Mouse (Mus musculus): ENCODE data around the gene Ush1g. TPM values are rescaled to one million over a fixed set of nuclear protein-coding genes. Genes with fewer than 3 reads are reported as not detected.

The Ush1g gene
- polyA plus RNA-seq, 1 experiment from 2014 or later, result 0.14 TPM

DNA sequence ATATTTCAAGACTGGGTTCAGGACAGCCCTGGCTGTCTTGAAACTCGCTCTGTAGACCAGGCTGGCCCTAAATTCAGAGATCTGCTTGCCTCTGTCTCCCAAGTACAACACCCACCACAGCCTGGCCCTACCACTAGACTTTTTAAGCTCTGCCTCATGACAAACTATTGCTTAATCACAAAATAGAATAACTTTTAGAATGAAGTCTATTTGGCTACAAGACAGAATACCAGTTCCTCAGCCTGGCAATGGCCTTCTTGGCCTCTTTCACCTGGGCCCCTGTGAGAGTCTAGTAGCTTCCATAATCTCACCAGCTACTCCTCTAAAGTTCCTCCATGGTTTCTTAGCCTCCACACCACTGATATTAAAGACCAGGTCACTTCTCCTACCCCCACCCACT lies 31.5 kb downstream of the Ush1g start:
- Histone ChIP-seq H3K27me3 (replicated peaks; ENCODE audit: control insufficient read depth, insufficient read depth, low read length) (no peaks in the 10 kb centered on the region), H3K4me2 (ENCODE audit: low read length) (no peak overlapping the region), H3K36me3 (ENCODE audit: control insufficient read depth, insufficient read depth, low read length) (no peaks in the 10 kb centered on the region), H3K9me3 (ENCODE audit: control insufficient read depth, low read length) (no peaks in the 10 kb centered on the region), H3K9ac (ENCODE audit: low read length) (no peak overlapping the region), H3K4me1 (replicated peaks; ENCODE audit: control insufficient read depth, insufficient read depth, low read length) (peaks cover 9% of the 10 kb centered on the region), H3K27ac (ENCODE audit: low read depth) (peak overlapping the region; percentile 35; the same call in 1 of the 2 replicates), H3K4me3 (ENCODE audit: low read depth, low read length) (no peak overlapping the region)
- no peak for ATAC-seq (replicated peaks; ENCODE audit: low FRiP score, low TSS enrichment, low read depth)
- DNase-seq (ENCODE audit: low spot score), result no peak
- 83% methylated on average over 1 of the region's 1 CpGs for WGBS

DNA sequence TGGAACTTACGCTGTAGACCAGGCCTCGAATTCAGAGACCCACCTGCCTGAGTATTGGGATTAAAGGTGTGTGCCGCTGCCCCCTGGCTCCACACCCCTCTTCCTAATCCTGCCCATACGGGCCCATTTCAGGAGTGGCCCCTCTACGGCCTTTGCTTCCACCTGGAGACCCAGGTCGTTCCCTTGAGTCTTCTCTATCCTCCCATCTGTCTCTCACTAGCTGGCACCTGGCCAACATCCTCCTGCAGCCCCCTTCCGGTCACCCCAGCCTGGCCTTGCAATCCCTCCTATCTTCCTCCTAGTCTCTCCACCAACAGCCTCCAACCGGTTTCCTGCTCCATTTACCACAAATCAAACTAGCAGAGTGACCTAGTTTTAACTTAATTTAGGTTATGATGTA lies 32.0 kb downstream of the Ush1g start:
- peaks cover 9% of the 10 kb centered on the region for H3K4me1 ChIP-seq (replicated peaks; ENCODE audit: control insufficient read depth, insufficient read depth, low read length)
- DNase-seq (ENCODE audit: low spot score) (no peak), ATAC-seq (replicated peaks; ENCODE audit: low FRiP score, low TSS enrichment, low read depth) (no peak)
- 71% methylated on average over 8 of the region's 8 CpGs for WGBS
- no peak overlapping the region for H3K4me3 ChIP-seq (ENCODE audit: low read depth, low read length)
- no peaks in the 10 kb centered on the region for H3K27me3 ChIP-seq (replicated peaks; ENCODE audit: control insufficient read depth, insufficient read depth, low read length)
- no peak overlapping the region for H3K4me2 ChIP-seq (ENCODE audit: low read length)
- H3K9ac ChIP-seq (ENCODE audit: low read length), result no peak overlapping the region
- no peaks in the 10 kb centered on the region for H3K9me3 ChIP-seq (ENCODE audit: control insufficient read depth, low read length)
- no peak overlapping the region for H3K27ac ChIP-seq (ENCODE audit: low read depth)
- H3K36me3 ChIP-seq (ENCODE audit: control insufficient read depth, insufficient read depth, low read length), result no peaks in the 10 kb centered on the region

DNA sequence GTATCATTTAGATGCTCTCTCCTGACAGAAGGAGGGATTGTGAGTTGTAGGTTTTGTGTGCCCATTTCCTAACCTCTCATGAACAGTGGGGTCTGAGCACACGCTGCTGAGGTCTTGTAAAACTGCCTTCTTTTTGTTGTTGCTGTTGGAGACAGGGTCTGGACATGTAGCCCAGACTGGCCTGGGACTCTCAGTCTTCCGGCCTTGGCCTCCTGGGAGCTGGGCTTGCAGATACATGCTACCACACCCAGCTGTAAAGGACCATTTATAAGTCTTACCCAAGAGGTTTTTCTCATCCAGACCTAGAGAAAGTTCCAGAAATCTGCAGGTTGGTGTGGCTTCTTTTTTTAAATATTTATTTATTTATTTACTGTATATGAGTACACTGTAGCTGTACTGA lies 33.5 kb downstream of the Ush1g start:
- Histone ChIP-seq H3K9me3 (ENCODE audit: control insufficient read depth, low read length) (no peaks in the 10 kb centered on the region), H3K4me2 (ENCODE audit: low read length) (no peak overlapping the region), H3K4me1 (replicated peaks; ENCODE audit: control insufficient read depth, insufficient read depth, low read length) (peaks cover 9% of the 10 kb centered on the region), H3K27me3 (replicated peaks; ENCODE audit: control insufficient read depth, insufficient read depth, low read length) (no peaks in the 10 kb centered on the region), H3K9ac (ENCODE audit: low read length) (no peak overlapping the region), H3K4me3 (ENCODE audit: low read depth, low read length) (no peak overlapping the region), H3K27ac (ENCODE audit: low read depth) (no peak overlapping the region), H3K36me3 (ENCODE audit: control insufficient read depth, insufficient read depth, low read length) (no peaks in the 10 kb centered on the region)
- ATAC-seq (replicated peaks; ENCODE audit: low FRiP score, low TSS enrichment, low read depth) (no peak), DNase-seq (ENCODE audit: low spot score) (no peak)
- WGBS, result 90% methylated on average over 2 of the region's 2 CpGs

DNA sequence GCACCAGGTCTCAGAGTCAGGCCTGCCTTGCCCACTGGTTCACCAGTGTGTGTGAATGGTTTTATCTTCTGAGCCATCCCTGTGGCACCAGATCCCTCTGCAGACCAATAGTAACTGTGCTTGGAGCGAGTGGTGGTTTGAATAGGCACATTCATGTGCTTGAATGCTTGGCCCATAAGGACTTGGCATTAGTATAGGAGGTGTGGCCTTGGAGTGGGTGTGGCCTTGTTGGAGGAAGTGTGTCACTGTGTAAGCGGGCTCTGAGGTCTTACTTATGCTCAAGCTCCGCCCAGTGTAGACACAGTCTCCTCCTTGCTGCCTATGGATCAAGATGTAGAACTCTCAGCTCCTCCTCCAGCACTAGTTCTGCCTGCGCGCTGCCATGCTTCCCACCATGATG lies 34.5 kb downstream of the Ush1g start:
- no peaks in the 10 kb centered on the region for H3K36me3 ChIP-seq (ENCODE audit: control insufficient read depth, insufficient read depth, low read length)
- no peak overlapping the region for H3K4me3 ChIP-seq (ENCODE audit: low read depth, low read length)
- no peaks in the 10 kb centered on the region for H3K27me3 ChIP-seq (replicated peaks; ENCODE audit: control insufficient read depth, insufficient read depth, low read length)
- DNase-seq (ENCODE audit: low spot score) (no peak), ATAC-seq (replicated peaks; ENCODE audit: low FRiP score, low TSS enrichment, low read depth) (no peak)
- no peak overlapping the region for H3K27ac ChIP-seq (ENCODE audit: low read depth)
- 85% methylated on average over 5 of the region's 5 CpGs for WGBS
- H3K4me1 ChIP-seq (replicated peaks; ENCODE audit: control insufficient read depth, insufficient read depth, low read length), result peaks cover 9% of the 10 kb centered on the region
- no peaks in the 10 kb centered on the region for H3K9me3 ChIP-seq (ENCODE audit: control insufficient read depth, low read length)
- no peak overlapping the region for H3K9ac ChIP-seq (ENCODE audit: low read length)
- H3K4me2 ChIP-seq (ENCODE audit: low read length), result no peak overlapping the region

DNA sequence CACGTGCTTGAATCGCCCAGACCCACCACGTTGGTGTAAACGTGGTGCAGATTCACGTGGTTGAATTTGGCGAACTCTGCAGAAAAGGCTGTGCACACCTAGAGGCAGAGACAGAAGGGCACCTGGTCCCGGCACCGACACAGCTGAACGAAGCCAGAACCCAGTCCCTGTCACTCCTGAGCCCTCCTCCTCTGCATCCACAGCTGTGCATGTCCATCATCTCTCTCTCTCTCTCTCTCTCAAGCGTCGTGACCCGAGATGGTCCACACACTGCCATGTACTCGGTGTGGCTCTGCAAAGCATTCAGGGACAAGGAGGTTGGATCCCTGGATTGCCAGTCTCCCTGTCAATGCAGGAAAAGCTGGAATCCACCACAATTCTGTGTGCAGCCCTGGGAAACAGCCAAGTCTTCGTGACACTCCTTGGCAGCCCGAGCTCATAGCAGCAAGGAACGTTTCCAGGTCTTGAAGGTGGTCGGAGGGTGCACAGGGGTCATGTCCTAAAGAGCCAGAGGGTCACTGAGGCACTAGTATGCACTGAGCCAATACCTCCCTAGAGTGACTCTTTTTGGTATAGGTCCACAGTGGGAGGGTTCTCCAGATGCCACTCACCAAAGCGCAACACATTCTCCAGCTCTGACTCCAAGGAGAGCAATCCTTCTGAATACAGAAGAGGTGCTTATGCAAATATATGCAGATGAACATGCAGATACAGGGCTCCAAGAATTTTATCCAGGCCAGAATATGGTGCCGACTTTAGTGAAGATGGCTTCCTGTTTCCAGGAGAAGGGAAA lies 35.4 kb downstream of the Ush1g start:
- H3K27ac ChIP-seq (ENCODE audit: low read depth), result no peak overlapping the region
- no peak for ATAC-seq (replicated peaks; ENCODE audit: low FRiP score, low TSS enrichment, low read depth)
- peaks cover 9% of the 10 kb centered on the region for H3K4me1 ChIP-seq (replicated peaks; ENCODE audit: control insufficient read depth, insufficient read depth, low read length)
- H3K36me3 ChIP-seq (ENCODE audit: control insufficient read depth, insufficient read depth, low read length), result no peaks in the 10 kb centered on the region
- H3K9me3 ChIP-seq (ENCODE audit: control insufficient read depth, low read length), result no peaks in the 10 kb centered on the region
- H3K27me3 ChIP-seq (replicated peaks; ENCODE audit: control insufficient read depth, insufficient read depth, low read length), result no peaks in the 10 kb centered on the region
- H3K4me3 ChIP-seq (ENCODE audit: low read depth, low read length), result no peak overlapping the region
- no peak for DNase-seq (ENCODE audit: low spot score)
- 81% methylated on average over 19 of the region's 19 CpGs for WGBS
- no peak overlapping the region for H3K4me2 ChIP-seq (ENCODE audit: low read length)
- H3K9ac ChIP-seq (ENCODE audit: low read length), result no peak overlapping the region

DNA sequence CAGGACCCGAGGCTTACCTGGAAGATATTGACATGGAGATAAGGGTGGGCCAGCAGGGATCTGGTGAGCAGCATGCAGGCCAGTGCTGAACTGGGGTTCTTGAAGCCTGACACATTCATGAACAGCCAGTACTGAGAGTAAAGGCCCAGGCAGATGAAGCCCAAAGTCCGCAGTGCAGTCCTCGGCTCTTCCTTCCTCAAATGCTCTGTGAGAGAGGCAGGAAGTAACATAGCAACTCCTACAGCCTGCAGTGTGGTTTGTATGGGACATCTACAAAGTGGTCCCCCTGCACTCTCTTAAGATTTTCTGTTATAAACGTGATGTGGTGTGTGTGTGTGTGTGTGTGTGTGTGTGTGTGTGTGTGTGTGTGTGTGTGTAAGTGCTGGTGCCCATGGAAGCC lies 36.6 kb downstream of the Ush1g start:
- ATAC-seq (replicated peaks; ENCODE audit: low FRiP score, low TSS enrichment, low read depth) (no peak), DNase-seq (ENCODE audit: low spot score) (no peak)
- Histone ChIP-seq H3K4me3 (ENCODE audit: low read depth, low read length) (no peak overlapping the region), H3K9me3 (ENCODE audit: control insufficient read depth, low read length) (no peaks in the 10 kb centered on the region), H3K4me1 (replicated peaks; ENCODE audit: control insufficient read depth, insufficient read depth, low read length) (peaks cover 4% of the 10 kb centered on the region), H3K36me3 (ENCODE audit: control insufficient read depth, insufficient read depth, low read length) (no peaks in the 10 kb centered on the region), H3K27ac (ENCODE audit: low read depth) (no peak overlapping the region), H3K27me3 (replicated peaks; ENCODE audit: control insufficient read depth, insufficient read depth, low read length) (no peaks in the 10 kb centered on the region), H3K9ac (ENCODE audit: low read length) (no peak overlapping the region), H3K4me2 (ENCODE audit: low read length) (no peak overlapping the region)
- 48% methylated on average over 4 of the region's 4 CpGs for WGBS

DNA sequence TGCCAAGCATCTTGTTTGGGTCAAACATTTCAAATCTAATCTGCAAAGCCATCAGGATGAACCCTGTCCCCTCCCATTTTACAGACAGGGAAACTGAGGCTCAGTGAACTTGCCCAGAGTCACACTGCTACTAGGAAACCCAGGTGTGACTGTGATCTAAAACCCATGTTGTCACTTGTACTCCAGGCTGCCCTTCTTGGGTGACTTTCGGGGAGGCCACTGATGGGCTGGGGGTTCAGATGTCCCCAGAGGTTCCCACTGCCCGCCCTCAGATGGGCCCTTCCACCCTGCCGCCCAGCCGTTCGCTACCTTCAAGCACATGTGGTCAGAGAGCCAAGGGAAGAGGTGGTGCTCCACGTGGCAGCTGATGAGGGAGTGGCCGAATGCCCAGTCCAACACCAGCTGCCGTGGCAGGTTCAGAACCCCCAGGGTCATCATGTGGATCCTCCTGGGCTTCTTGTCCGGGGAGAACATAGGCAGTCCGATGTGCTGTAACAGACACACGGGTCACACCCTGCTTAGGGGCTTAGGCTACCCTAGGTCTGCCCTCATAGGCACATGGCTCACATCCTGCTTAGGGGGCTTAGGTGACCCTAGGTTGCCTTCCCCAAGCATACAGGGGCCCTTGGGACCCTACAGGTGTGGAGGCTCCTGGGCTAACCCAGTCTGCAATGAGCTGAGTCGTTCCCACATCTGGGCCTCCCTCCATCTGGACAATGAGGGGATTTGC lies 37.8 kb downstream of the Ush1g start:
- H3K4me3 ChIP-seq (ENCODE audit: low read depth, low read length), result no peak overlapping the region
- ATAC-seq (replicated peaks; ENCODE audit: low FRiP score, low TSS enrichment, low read depth), result no peak
- H3K4me1 ChIP-seq (replicated peaks; ENCODE audit: control insufficient read depth, insufficient read depth, low read length), result no peaks in the 10 kb centered on the region
- no peaks in the 10 kb centered on the region for H3K27me3 ChIP-seq (replicated peaks; ENCODE audit: control insufficient read depth, insufficient read depth, low read length)
- no peak for DNase-seq (ENCODE audit: low spot score)
- no peaks in the 10 kb centered on the region for H3K9me3 ChIP-seq (ENCODE audit: control insufficient read depth, low read length)
- no peaks in the 10 kb centered on the region for H3K36me3 ChIP-seq (ENCODE audit: control insufficient read depth, insufficient read depth, low read length)
- H3K4me2 ChIP-seq (ENCODE audit: low read length), result no peak overlapping the region
- WGBS, result 83% methylated on average over 12 of the region's 12 CpGs
- H3K27ac ChIP-seq (ENCODE audit: low read depth), result no peak overlapping the region
- H3K9ac ChIP-seq (ENCODE audit: low read length), result no peak overlapping the region

DNA sequence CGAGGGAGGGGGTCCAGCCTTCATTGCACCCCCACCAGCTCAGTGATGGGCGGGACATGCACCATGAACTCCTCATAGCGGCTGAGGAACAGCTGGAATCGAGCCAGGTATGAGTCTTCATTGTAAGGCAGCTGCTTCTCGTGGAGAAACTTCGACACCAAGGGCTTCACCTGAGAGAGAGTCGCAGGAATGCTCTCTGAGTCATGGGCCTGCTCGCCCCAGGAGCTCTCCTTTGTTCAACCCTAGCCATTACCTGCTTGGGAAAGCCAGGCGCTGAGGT lies 38.4 kb downstream of the Ush1g start:
- no peaks in the 10 kb centered on the region for H3K4me1 ChIP-seq (replicated peaks; ENCODE audit: control insufficient read depth, insufficient read depth, low read length)
- DNase-seq (ENCODE audit: low spot score), result no peak
- H3K9ac ChIP-seq (ENCODE audit: low read length), result no peak overlapping the region
- no peaks in the 10 kb centered on the region for H3K27me3 ChIP-seq (replicated peaks; ENCODE audit: control insufficient read depth, insufficient read depth, low read length)
- no peak overlapping the region for H3K4me3 ChIP-seq (ENCODE audit: low read depth, low read length)
- no peaks in the 10 kb centered on the region for H3K36me3 ChIP-seq (ENCODE audit: control insufficient read depth, insufficient read depth, low read length)
- no peak overlapping the region for H3K27ac ChIP-seq (ENCODE audit: low read depth)
- WGBS, result 72% methylated on average over 9 of the region's 9 CpGs
- ATAC-seq (replicated peaks; ENCODE audit: low FRiP score, low TSS enrichment, low read depth), result no peak
- no peaks in the 10 kb centered on the region for H3K9me3 ChIP-seq (ENCODE audit: control insufficient read depth, low read length)
- H3K4me2 ChIP-seq (ENCODE audit: low read length), result no peak overlapping the region
